Mouse (Mus musculus) heart, adult 2 months (tissue): ENCODE data around the gene Rbm4b. TPM values are rescaled to one million over a fixed set of nuclear protein-coding genes. Genes with fewer than 3 reads are reported as not detected.
"Not testable (repeated sequence)": the region's sequence is repeated elsewhere in the genome, so short reads cannot be mapped to it uniquely, and the experiment has no call there.

Experiments used
- DNase-seq, 2 experiments: peaks; one replicate each; pipeline ENCODE4 v3.0.0; 2021
- H3K27ac ChIP-seq: fragments of 200-600 bp; 2 replicates; pipeline ENCODE4 v1.8.1; 2022
- H3K27me3 ChIP-seq: fragments of 200-500 bp; 2 replicates; pipeline ENCODE4 v1.6.1; 2012; ENCODE audit warnings: mild to moderate bottlenecking, low read length, inconsistent platforms, mixed read lengths; ENCODE audit not compliant: control insufficient read depth, insufficient read depth
- H3K36me3 ChIP-seq: fragments of 200-500 bp; 2 replicates; pipeline ENCODE4 v1.6.1; 2012; ENCODE audit warnings: low read length, inconsistent platforms; ENCODE audit not compliant: control insufficient read depth, insufficient read depth
- H3K4me1 ChIP-seq: fragments of 200-500 bp; 2 replicates; pipeline ENCODE4 v1.6.1; 2011; ENCODE audit warnings: low read length; ENCODE audit not compliant: control insufficient read depth, insufficient read depth
- H3K4me3 ChIP-seq: fragments of 200-600 bp; 2 replicates; pipeline ENCODE4 v1.8.1; 2022
- H3K79me2 ChIP-seq: fragments of 200-500 bp; replicated peaks from 2 replicates; pipeline ENCODE4 v1.6.1; 2012; ENCODE audit warnings: mild to moderate bottlenecking, inconsistent platforms, low read length, moderate library complexity, mixed read lengths; ENCODE audit not compliant: control insufficient read depth, insufficient read depth
- H3K9ac ChIP-seq: fragments of 200-500 bp; 2 replicates; pipeline ENCODE4 v1.6.1; 2012; ENCODE audit warnings: low read depth, mild to moderate bottlenecking, control low read depth, inconsistent platforms, low read length, mixed read lengths
- CTCF ChIP-seq: fragments of 200-600 bp; IDR thresholded peaks from 2 replicates; pipeline ENCODE4 v1.8.1; 2022; ENCODE audit warnings: antibody characterized with exemption, mild to moderate bottlenecking, moderate library complexity
- EP300 ChIP-seq: fragments of 200-500 bp; IDR thresholded peaks from 2 replicates; pipeline ENCODE4 v1.6.1; 2011; ENCODE audit warnings: low read depth, low read length, control low read depth; ENCODE audit not compliant: insufficient read depth
- POLR2A ChIP-seq: fragments of 200-500 bp; IDR thresholded peaks from 2 replicates; pipeline ENCODE4 v1.6.1; 2011; ENCODE audit warnings: mild to moderate bottlenecking, low read depth, low read length, control low read depth; ENCODE audit not compliant: insufficient read depth
- WGBS: fragments of 180-500 bp; shearing (Covaris S2); methylation state at CpG from one replicate; pipeline ENCODE4 v1.1.7; 2018; 5-methylcytosine and 5-hydroxymethylcytosine counted together
- intact Hi-C: fragments of 180-260 bp; cut with DNase I; formaldehyde crosslinking; loops from one replicate; pipeline ENCODE4 v1.15.1; 2025
- polyA plus RNA-seq: library from polyadenylated mRNA; depleted of rRNA; stranded (reverse); fragments of >200 nt; gene quantifications from 2 replicates; pipeline ENCODE4 v1.2.3, GENCODE M21; 2012; rRNA removed
- total RNA-seq, 2 experiments: library from RNA; stranded (reverse); gene quantifications; 2 replicates each; pipeline ENCODE4 v1.2.3; 2021

Gene Rbm4b
- total and polyA plus RNA-seq, 3 experiments, result 5.1 to 6.5 (median 6.3) TPM

- DNase-seq, H3K79me2 ChIP-seq, H3K9ac ChIP-seq, H3K4me1 ChIP-seq, intact Hi-C loops, H3K27me3 ChIP-seq: not testable (repeated sequence)
- Histone ChIP-seq H3K27ac (peak overlapping the region; percentile 88), H3K4me3 (peak overlapping the region; percentile 86), H3K36me3 (peaks cover 14% of the 10 kb centered on the region)
- peak; percentile 46 for TF ChIP-seq CTCF
- WGBS, result 73% methylated on average over 8 of the region's 8 CpGs
Observed at GRCm38 (mm10) chr19:4812334-4812949, 56.1 kb downstream of the Rbm4b start.

- Histone ChIP-seq H3K9ac (no peak overlapping the region), H3K4me3 (no peak overlapping the region), H3K27me3 (peaks cover 1% of the 10 kb centered on the region; the same call in 1 of the 2 replicates), H3K79me2 (peaks cover 5% of the 10 kb centered on the region; the same call in 1 of the 2 replicates), H3K36me3 (peaks cover 14% of the 10 kb centered on the region), H3K4me1 (peaks cover 4% of the 10 kb centered on the region), H3K27ac (no peak overlapping the region)
- no peak for DNase-seq
- TF ChIP-seq EP300, result no peak
- no peak for TF ChIP-seq POLR2A
- TF ChIP-seq CTCF, result no peak
- intact Hi-C loops, result no loop called here
- 79% methylated on average over 6 of the region's 6 CpGs for WGBS
Observed at GRCm38 (mm10) chr19:4813015-4813414, 56.7 kb downstream of the Rbm4b start.

Other genes with a start within 250 kb of the Rbm4b start
- gene Pcx, start 246.0 kb upstream of the Rbm4b start, total RNA-seq, result 10 to 100 TPM; 44.8 to 52.5 TPM
- gene Pcx, start 246.0 kb upstream of the Rbm4b start, polyA plus RNA-seq, result 25.1 and 39.0 TPM in 2 replicates
- 1 to 10 TPM; 7.7 to 9.4 TPM for gene Lrfn4, start 140.8 kb upstream of the Rbm4b start, total RNA-seq
- gene Lrfn4, start 140.8 kb upstream of the Rbm4b start, polyA plus RNA-seq, result 12.4 and 15.3 TPM in 2 replicates
- 1 to 10 TPM; 7.1 to 8.7 TPM for gene Rce1, start 130.9 kb upstream of the Rbm4b start, total RNA-seq
- gene Rce1, start 130.9 kb upstream of the Rbm4b start, polyA plus RNA-seq, result 35.7 and 37.3 TPM in 2 replicates
- gene Gm960, start 57.8 kb upstream of the Rbm4b start, total RNA-seq, result not detected
- not detected in 2 replicates for gene Gm960, start 57.8 kb upstream of the Rbm4b start, polyA plus RNA-seq
- under 1 TPM; 0.23 to 0.27 TPM for gene Sptbn2, start 45.3 kb upstream of the Rbm4b start, total RNA-seq
- gene Sptbn2, start 45.3 kb upstream of the Rbm4b start, polyA plus RNA-seq, result 0.18 and 0.20 TPM in 2 replicates
- gene Rbm4, start 37.4 kb downstream of the Rbm4b start, total RNA-seq, result 10 to 100 TPM; 39.4 to 46.3 TPM
- 39.2 and 63.1 TPM in 2 replicates for gene Rbm4, start 37.4 kb downstream of the Rbm4b start, polyA plus RNA-seq
- 10 to 100 TPM in 1 of 2 experiments, 1 to 10 TPM in 1; 8.0 to 16.9 TPM for gene Gm21992, start 55.1 kb downstream of the Rbm4b start, total RNA-seq
- gene Gm21992, start 55.1 kb downstream of the Rbm4b start, polyA plus RNA-seq, result 9.3 and 18.4 TPM in 2 replicates
- gene Rbm14, start 55.1 kb downstream of the Rbm4b start, total RNA-seq, result 10 to 100 TPM; 19.5 to 25.4 TPM
- gene Rbm14, start 55.1 kb downstream of the Rbm4b start, polyA plus RNA-seq, result 16.2 and 17.2 TPM in 2 replicates
- gene Ccs, start 82.8 kb downstream of the Rbm4b start, total RNA-seq, result 10 to 100 TPM; 23.1 to 28.5 TPM
- gene Ccs, start 82.8 kb downstream of the Rbm4b start, polyA plus RNA-seq, result 26.3 and 27.3 TPM in 2 replicates
- gene Ccdc87, start 82.9 kb downstream of the Rbm4b start, total RNA-seq, result not detected
- 0.16 TPM in 1 of 2 replicates, not detected in the other for gene Ccdc87, start 82.9 kb downstream of the Rbm4b start, polyA plus RNA-seq
- gene Ctsf, start 98.6 kb downstream of the Rbm4b start, total RNA-seq, result 10 to 100 TPM; 66.6 to 80.6 TPM
- 80.8 and 80.9 TPM in 2 replicates for gene Ctsf, start 98.6 kb downstream of the Rbm4b start, polyA plus RNA-seq
- under 1 TPM; 0.39 TPM for gene Actn3, start 121.4 kb downstream of the Rbm4b start, total RNA-seq
- gene Actn3, start 121.4 kb downstream of the Rbm4b start, polyA plus RNA-seq, result 0.57 and 0.76 TPM in 2 replicates
- gene Zdhhc24, start 122.2 kb downstream of the Rbm4b start, total RNA-seq, result 1 to 10 TPM; 2.3 to 3.0 TPM
- gene Zdhhc24, start 122.2 kb downstream of the Rbm4b start, polyA plus RNA-seq, result 7.8 and 7.9 TPM in 2 replicates
- 1 to 10 TPM; 3.5 to 4.5 TPM for gene Bbs1, start 150.1 kb downstream of the Rbm4b start, total RNA-seq
- gene Bbs1, start 150.1 kb downstream of the Rbm4b start, polyA plus RNA-seq, result 2.3 and 3.9 TPM in 2 replicates
- gene Dpp3, start 171.8 kb downstream of the Rbm4b start, total RNA-seq, result 10 to 100 TPM; 12.7 to 16.3 TPM
- gene Dpp3, start 171.8 kb downstream of the Rbm4b start, polyA plus RNA-seq, result 36.1 and 41.0 TPM in 2 replicates
- gene Peli3, start 186.6 kb downstream of the Rbm4b start, total RNA-seq, result 1 to 10 TPM; 2.4 to 2.5 TPM
- gene Peli3, start 186.6 kb downstream of the Rbm4b start, polyA plus RNA-seq, result 1.9 and 2.5 TPM in 2 replicates
- 10 to 100 TPM; 61.0 to 67.4 TPM for gene Mrpl11, start 205.7 kb downstream of the Rbm4b start, total RNA-seq
- gene Mrpl11, start 205.7 kb downstream of the Rbm4b start, polyA plus RNA-seq, result 45.2 and 48.5 TPM in 2 replicates
- not detected for gene Npas4, start 233.8 kb downstream of the Rbm4b start, total RNA-seq
- 0.41 and 0.62 TPM in 2 replicates for gene Npas4, start 233.8 kb downstream of the Rbm4b start, polyA plus RNA-seq